Mouse (Mus musculus): ENCODE measurements around the gene Lin7a. TPM values are rescaled to one million over a fixed set of nuclear protein-coding genes. Genes with fewer than 3 reads are reported as not detected.

The Lin7a gene
- polyA plus RNA-seq, 1 experiment from 2014 or later, result 1.3 TPM

DNA sequence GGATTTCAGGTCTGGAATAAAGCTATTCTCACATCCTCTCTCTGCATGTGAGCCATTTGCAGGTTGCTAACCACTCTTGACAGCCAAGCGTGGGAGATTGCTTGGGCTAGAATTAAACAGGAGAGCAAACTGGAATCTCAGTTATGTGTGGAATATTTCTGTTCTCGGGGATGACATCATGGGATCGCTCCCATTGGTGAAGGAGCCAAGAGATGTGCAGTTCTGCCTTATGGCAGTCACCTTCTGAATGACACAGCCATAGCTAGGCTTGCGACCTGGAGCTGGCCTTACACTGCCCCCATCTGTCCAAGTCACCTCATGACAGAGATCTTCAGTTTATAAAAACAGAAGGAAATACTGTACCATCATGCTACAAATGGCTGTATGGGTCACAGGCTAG, 118.0 kb downstream of the Lin7a start:
- H3K27me3 ChIP-seq, result no peaks in the 10 kb centered on the region
- H3K4me1 ChIP-seq (replicated peaks), result no peaks in the 10 kb centered on the region
- no peak for ATAC-seq (ENCODE audit: insufficient read depth)
- no peaks in the 10 kb centered on the region for H3K9me3 ChIP-seq (replicated peaks)
- H3K27ac ChIP-seq (replicated peaks), result no peak overlapping the region
- H3K36me3 ChIP-seq (replicated peaks), result no peaks in the 10 kb centered on the region
- H3K9ac ChIP-seq, result no peak overlapping the region
- WGBS (ENCODE audit: insufficient replicate concordance), result 46% methylated on average over 4 of the region's 4 CpGs
- H3K4me2 ChIP-seq, result no peak overlapping the region
- no peak overlapping the region for H3K4me3 ChIP-seq (replicated peaks)

DNA sequence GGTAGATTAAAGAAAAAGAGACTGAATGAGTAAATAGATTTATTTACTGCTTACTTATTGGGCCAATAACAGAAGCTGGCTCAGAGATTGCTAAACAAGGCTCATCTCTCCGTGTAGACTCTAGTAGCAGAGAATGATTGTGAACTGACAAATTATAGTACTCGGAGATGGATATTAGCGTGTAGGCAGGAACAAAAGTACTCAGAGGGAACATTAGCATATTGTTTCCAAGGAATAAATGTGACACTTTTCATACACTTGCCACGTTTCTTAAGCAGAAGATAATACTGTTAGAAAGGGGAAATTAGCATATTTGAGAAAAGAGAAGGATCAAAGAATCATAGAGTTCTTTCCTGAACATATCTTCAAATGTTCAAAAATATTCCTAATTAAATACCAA, 133.9 kb downstream of the Lin7a start:
- WGBS (ENCODE audit: insufficient replicate concordance), result 60% methylated on average over 4 of the region's 4 CpGs
- H3K27ac ChIP-seq (replicated peaks), result no peak overlapping the region
- H3K4me1 ChIP-seq (replicated peaks), result no peaks in the 10 kb centered on the region
- no peaks in the 10 kb centered on the region for H3K9me3 ChIP-seq (replicated peaks)
- H3K9ac ChIP-seq, result no peak overlapping the region
- no peaks in the 10 kb centered on the region for H3K36me3 ChIP-seq (replicated peaks)
- H3K4me3 ChIP-seq (replicated peaks), result no peak overlapping the region
- H3K27me3 ChIP-seq, result no peaks in the 10 kb centered on the region
- no peak for ATAC-seq (ENCODE audit: insufficient read depth)
- no peak overlapping the region for H3K4me2 ChIP-seq

DNA sequence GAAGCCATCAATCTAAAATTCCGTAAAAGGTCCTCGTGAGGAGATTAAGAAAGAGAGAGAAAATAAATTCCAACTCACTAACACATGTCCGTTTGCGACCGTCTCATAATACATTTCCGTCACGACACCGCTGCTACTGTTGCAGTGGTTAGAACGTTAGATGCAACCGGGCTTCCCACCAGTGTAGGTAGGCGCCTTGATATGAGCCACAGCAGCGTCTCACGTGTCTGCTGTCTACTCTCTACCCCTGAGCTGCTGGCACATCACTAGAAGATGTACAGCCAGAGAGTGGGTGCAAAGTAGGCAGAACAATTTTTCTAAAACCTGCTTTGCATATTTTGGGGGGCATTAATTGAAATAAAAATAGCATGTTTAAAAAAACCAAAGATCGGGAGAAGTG, 146.8 kb downstream of the Lin7a start:
- ATAC-seq (ENCODE audit: insufficient read depth), result no peak
- Histone ChIP-seq H3K27ac (replicated peaks) (no peak overlapping the region), H3K36me3 (replicated peaks) (no peaks in the 10 kb centered on the region), H3K4me1 (replicated peaks) (no peaks in the 10 kb centered on the region), H3K4me2 (no peak overlapping the region), H3K9me3 (replicated peaks) (no peaks in the 10 kb centered on the region), H3K4me3 (replicated peaks) (no peak overlapping the region), H3K27me3 (no peaks in the 10 kb centered on the region), H3K9ac (no peak overlapping the region)
- 80% methylated on average over 14 of the region's 14 CpGs for WGBS (ENCODE audit: insufficient replicate concordance)

DNA sequence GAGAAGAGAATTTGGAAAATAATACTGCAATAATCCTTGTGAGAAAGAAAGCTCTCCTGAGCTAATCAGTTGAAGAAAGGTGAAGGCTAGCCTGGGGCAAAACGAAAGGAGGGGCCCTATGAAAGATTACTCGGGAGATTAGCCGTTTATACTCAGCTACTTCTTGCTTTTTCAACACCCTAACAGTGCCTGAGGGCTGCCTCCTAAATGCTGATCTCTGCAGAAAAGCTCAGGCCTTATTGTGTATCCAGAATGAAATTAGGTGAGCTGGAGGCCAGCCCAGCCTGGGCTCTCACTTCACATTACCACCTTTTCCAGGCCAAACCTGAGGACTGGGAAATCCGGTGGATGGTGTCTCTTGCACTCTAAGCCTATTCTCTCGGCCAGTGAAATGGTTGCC, 165.5 kb downstream of the Lin7a start:
- WGBS (ENCODE audit: insufficient replicate concordance), result 42% methylated on average over 5 of the region's 5 CpGs
- ATAC-seq (ENCODE audit: insufficient read depth), result no peak

DNA sequence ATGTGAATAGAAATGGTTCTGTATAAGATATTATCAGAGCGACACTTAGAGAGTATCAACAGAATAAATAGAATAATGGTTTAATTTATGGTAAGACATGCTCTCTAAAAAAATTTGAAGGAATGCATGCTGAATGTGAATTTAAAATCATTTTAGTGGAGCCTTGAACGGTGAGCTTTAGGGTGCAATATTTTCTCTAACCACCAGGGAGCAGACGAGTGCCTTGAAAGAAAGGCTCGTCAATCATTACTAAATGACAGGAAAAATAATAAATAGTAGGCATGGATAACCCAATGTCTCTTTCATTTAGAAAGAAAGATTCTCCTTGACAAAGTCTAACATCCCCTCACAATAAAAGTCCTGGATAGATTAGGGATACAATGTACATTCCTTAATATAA, 171.3 kb downstream of the Lin7a start:
- Histone ChIP-seq H3K4me1 (replicated peaks) (no peaks in the 10 kb centered on the region), H3K9ac (no peak overlapping the region), H3K36me3 (replicated peaks) (no peaks in the 10 kb centered on the region), H3K4me3 (replicated peaks) (no peak overlapping the region), H3K9me3 (replicated peaks) (no peaks in the 10 kb centered on the region), H3K4me2 (no peak overlapping the region), H3K27me3 (no peaks in the 10 kb centered on the region), H3K27ac (replicated peaks) (no peak overlapping the region)
- 9% methylated on average over 4 of the region's 4 CpGs for WGBS (ENCODE audit: insufficient replicate concordance)
- ATAC-seq (ENCODE audit: insufficient read depth), result no peak

More for the DNA sequence above, 165.5 kb downstream of the Lin7a start:
- Histone ChIP-seq H3K4me2 (no peak overlapping the region), H3K9ac (no peak overlapping the region), H3K4me3 (replicated peaks) (no peak overlapping the region), H3K27ac (replicated peaks) (no peak overlapping the region), H3K27me3 (no peaks in the 10 kb centered on the region), H3K4me1 (replicated peaks) (no peaks in the 10 kb centered on the region), H3K9me3 (replicated peaks) (no peaks in the 10 kb centered on the region), H3K36me3 (replicated peaks) (no peaks in the 10 kb centered on the region)

DNA sequence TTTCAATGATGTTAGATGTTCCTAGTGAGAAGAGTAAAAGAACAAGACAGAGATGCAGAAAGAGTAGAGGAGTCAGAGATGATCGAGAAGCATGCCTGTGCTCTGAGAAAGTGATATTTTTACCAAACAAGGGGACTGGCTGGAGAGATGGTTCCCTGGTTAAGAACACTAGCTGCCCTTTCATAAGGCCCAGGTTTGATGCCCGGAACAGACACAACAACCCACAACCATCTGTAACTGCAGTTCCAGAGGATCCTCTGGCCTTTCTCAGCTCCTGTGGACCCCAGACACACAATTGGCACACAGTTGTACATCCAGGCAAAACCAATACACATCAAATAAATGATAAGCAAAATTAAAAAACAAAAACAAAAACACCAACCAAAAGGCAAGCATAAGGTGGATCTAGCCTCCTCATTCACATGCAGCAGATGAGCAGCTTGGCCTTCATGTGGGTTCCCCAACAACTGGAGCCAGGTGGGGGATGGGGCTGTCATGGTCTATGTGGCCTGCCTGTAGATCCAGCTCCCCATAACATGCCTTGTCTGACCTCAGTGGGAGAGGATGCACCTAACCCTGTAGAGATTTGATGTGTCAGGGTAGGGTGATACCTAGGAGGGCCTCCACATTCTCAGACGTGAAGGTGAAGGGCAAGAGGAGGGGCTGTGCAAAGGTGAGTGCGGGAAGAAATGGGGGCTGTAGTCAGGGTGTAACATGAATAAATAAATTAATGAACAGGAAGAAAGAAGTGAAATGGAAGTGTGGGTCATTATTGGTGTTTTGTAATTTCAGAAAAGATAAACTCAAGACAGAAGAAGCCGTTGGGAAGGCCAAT, 178.2 kb downstream of the Lin7a start:
- no peaks in the 10 kb centered on the region for H3K4me1 ChIP-seq (replicated peaks)
- H3K27me3 ChIP-seq, result no peaks in the 10 kb centered on the region
- H3K9ac ChIP-seq, result no peak overlapping the region
- no peak overlapping the region for H3K4me3 ChIP-seq (replicated peaks)
- no peaks in the 10 kb centered on the region for H3K36me3 ChIP-seq (replicated peaks)
- no peak overlapping the region for H3K4me2 ChIP-seq
- no peaks in the 10 kb centered on the region for H3K9me3 ChIP-seq (replicated peaks)
- 62% methylated on average over 5 of the region's 5 CpGs for WGBS (ENCODE audit: insufficient replicate concordance)
- H3K27ac ChIP-seq (replicated peaks), result no peak overlapping the region
- no peak for ATAC-seq (ENCODE audit: insufficient read depth)

DNA sequence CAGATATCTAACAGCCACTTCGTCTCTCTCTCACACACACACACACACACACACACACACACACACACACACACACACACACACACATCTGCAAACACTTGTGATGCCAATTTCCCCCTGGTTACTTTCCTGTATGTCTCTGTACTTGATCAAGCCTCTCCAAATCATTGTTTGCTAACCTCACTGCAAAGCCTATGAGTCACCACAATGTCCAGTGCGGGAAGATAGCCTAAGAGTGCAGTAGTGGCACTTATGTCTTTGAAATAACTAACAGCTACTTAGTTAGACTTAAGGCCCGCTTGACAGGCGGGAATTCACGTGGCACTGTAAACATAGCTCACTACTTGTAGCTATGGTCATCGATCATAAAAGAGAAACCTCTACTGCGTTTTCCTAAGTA, 196.3 kb downstream of the Lin7a start:
- Histone ChIP-seq H3K27me3 (no peaks in the 10 kb centered on the region), H3K4me1 (replicated peaks) (no peaks in the 10 kb centered on the region), H3K27ac (replicated peaks) (no peak overlapping the region), H3K4me3 (replicated peaks) (no peak overlapping the region), H3K4me2 (no peak overlapping the region), H3K9me3 (replicated peaks) (no peaks in the 10 kb centered on the region), H3K36me3 (replicated peaks) (no peaks in the 10 kb centered on the region), H3K9ac (no peak overlapping the region)
- 62% methylated on average over 7 of the region's 7 CpGs for WGBS (ENCODE audit: insufficient replicate concordance)
- no peak for ATAC-seq (ENCODE audit: insufficient read depth)

Other genes with a start within 250 kb of the Lin7a start
- 0.40 TPM in 2 replicates for gene Acss3, start 148.0 kb upstream of the Lin7a start, polyA plus RNA-seq (2015; fragmentation: Nextera tagmentation; extraction: Ambion mirVana)
- gene Myf5, start 214.4 kb downstream of the Lin7a start, polyA plus RNA-seq (2015; fragmentation: Nextera tagmentation; extraction: Ambion mirVana), result 0.13 and 0.30 TPM in 2 replicates
- gene Myf6, start 223.1 kb downstream of the Lin7a start, polyA plus RNA-seq (2015; fragmentation: Nextera tagmentation; extraction: Ambion mirVana), result 0.83 and 1.6 TPM in 2 replicates

Data from liver, embryonic 15.5 days (tissue).